Mouse (Mus musculus) splenic B cell, adult 2 months (primary cell): ENCODE results near the gene Chtop.

ENCODE experiments used
- DNase-seq: peaks from one replicate; pipeline ENCODE4 v3.0.0-alpha.2; 2011; ENCODE audit warnings: low read depth, low spot score
- H3K27me3 ChIP-seq: 2 replicates; pipeline ENCODE4 v1.6.1; 2012; ENCODE audit warnings: mild to moderate bottlenecking, low read length, moderate library complexity, mixed read lengths; ENCODE audit not compliant: control insufficient read depth, poor library complexity, insufficient read depth, severe bottlenecking
- H3K36me3 ChIP-seq: 2 replicates; pipeline ENCODE4 v1.6.1; 2012; ENCODE audit warnings: mild to moderate bottlenecking, low read length, moderate library complexity, mixed read lengths; ENCODE audit not compliant: control insufficient read depth, poor library complexity, insufficient read depth, severe bottlenecking

The Chtop gene

DNA sequence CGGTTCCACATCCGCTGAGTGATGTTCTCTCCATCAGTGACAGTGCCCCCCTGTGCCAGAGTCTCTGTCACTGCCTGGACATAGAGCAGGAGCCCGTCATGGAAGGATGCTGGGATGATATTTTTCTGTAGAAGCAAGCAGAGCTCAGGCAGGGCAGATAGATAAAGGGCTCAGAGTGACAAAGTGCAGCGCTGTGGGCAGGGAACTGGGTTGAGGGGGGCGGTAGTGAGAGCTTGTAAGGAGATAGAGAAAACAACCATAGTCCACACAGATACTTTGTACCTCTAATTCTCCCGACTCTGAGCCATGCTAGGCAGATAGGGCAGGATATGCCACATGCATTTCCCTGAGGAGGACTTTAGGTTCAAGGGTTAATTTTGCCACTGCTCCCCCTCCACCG, 46.7 kb downstream of the Chtop start:
- H3K27me3 ChIP-seq, result peaks cover 4% of the 10 kb centered on the region; the same call in 1 of the 2 replicates
- DNase-seq, result no peak

DNA sequence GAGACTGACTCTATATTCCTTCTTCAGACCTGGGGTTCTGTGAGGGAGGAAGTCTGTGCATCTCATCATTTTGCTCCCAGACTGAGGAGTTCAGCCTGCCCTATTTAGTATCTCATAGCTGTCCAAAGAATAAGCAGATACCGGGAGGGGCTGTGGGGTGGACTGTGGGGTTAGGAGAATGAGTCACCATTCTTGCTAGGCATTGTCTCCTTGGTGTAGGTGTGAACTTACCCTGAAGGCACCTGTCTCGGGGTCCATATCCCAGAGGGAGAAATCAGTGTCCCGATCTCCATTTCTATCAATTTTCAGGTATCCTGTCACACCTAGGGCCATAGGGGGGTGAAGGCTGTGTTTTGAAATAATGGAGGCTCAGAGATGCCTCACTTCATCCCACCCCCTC, 47.4 kb downstream of the Chtop start:
- H3K27me3 ChIP-seq, result peaks cover 4% of the 10 kb centered on the region; the same call in 1 of the 2 replicates
- DNase-seq, result no peak

More for the DNA sequence above, 46.7 kb downstream of the Chtop start:
- no peaks in the 10 kb centered on the region for H3K36me3 ChIP-seq

GRCm38 (mm10) chr3:90460315-90460714, 49.0 kb downstream of the Chtop start:
- no peaks in the 10 kb centered on the region for H3K27me3 ChIP-seq
- no peak for DNase-seq
- no peaks in the 10 kb centered on the region for H3K36me3 ChIP-seq

More for the DNA sequence above, 47.4 kb downstream of the Chtop start:
- no peaks in the 10 kb centered on the region for H3K36me3 ChIP-seq

DNA sequence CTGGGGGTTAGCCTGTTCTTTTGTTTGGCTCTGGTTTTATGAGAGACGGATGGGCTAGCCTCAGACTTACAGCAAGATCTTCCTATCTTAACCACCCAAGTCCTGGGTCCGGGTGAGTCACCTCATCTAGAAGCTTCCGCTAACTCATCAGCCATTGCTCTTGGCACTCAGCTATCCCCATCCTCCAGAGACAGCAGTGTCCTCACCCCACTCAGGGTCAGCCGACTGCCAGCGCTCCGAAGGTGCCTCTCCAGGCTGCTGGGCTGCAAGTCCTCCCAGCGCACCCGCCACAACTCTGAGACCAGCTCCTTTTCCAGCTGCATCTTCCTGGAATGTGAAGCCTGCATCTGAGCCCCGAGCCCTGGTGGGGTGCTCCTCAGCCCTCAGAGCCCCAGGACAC, 49.6 kb downstream of the Chtop start:
- DNase-seq, result no peak
- no peaks in the 10 kb centered on the region for H3K27me3 ChIP-seq
- H3K36me3 ChIP-seq, result no peaks in the 10 kb centered on the region

GRCm38 (mm10) chr3:90454931-90455330, 54.4 kb downstream of the Chtop start:
- no peaks in the 10 kb centered on the region for H3K36me3 ChIP-seq
- no peaks in the 10 kb centered on the region for H3K27me3 ChIP-seq
- DNase-seq, result no peak

- H3K27me3 ChIP-seq, result no peaks in the 10 kb centered on the region
- H3K36me3 ChIP-seq, result no peaks in the 10 kb centered on the region
- no peak for DNase-seq
These were observed 57.8 kb downstream of the Chtop start for GRCm38 (mm10) chr3:90451396-90452095.

- H3K27me3 ChIP-seq, result no peaks in the 10 kb centered on the region
- no peaks in the 10 kb centered on the region for H3K36me3 ChIP-seq
- no peak for DNase-seq
These were observed 58.4 kb downstream of the Chtop start for GRCm38 (mm10) chr3:90450874-90451273.
